Mouse (Mus musculus): ENCODE data around the gene Rprd2.
"Not testable (repeated sequence)": the region's sequence is repeated elsewhere in the genome, so short reads cannot be mapped to it uniquely, and the experiment has no call there.

Rprd2 gene

GRCm38 (mm10) chr3:95818571-95819288, at the start of gene Rprd2:
Rprd2 (minus strand) TSS chr3:95818863.
- DNase-seq (ENCODE audit: low read depth, low spot score), result peak; percentile 72

GRCm38 (mm10) chr3:95867408-95867807, 48.7 kb upstream of the Rprd2 start:
- DNase-seq (ENCODE audit: low read depth, low spot score), result no peak

- DNase-seq (ENCODE audit: low read depth, low spot score), result no peak
Measured at GRCm38 (mm10) chr3:95866071-95866470, 47.4 kb upstream of the Rprd2 start.

GRCm38 (mm10) chr3:95865571-95865970, 46.9 kb upstream of the Rprd2 start:
- no peak for DNase-seq (ENCODE audit: low read depth, low spot score)

- no peak for DNase-seq (ENCODE audit: low read depth, low spot score)
Measured at GRCm38 (mm10) chr3:95865050-95865449, 46.4 kb upstream of the Rprd2 start.

- no peak for DNase-seq (ENCODE audit: low read depth, low spot score)
Measured at GRCm38 (mm10) chr3:95863578-95863977, 44.9 kb upstream of the Rprd2 start.

- peak; percentile 81 for DNase-seq (ENCODE audit: low read depth, low spot score)
Measured at GRCm38 (mm10) chr3:95861796-95862195, 43.1 kb upstream of the Rprd2 start.

- DNase-seq (ENCODE audit: low read depth, low spot score), result no peak
Measured at GRCm38 (mm10) chr3:95861216-95861615, 42.6 kb upstream of the Rprd2 start.

GRCm38 (mm10) chr3:95860323-95860722, 41.7 kb upstream of the Rprd2 start:
- no peak for DNase-seq (ENCODE audit: low read depth, low spot score)

- DNase-seq (ENCODE audit: low read depth, low spot score), result not testable (repeated sequence)
Measured at GRCm38 (mm10) chr3:95858278-95858677, 39.6 kb upstream of the Rprd2 start.

GRCm38 (mm10) chr3:95857050-95857449, 38.4 kb upstream of the Rprd2 start:
- not testable (repeated sequence) for DNase-seq (ENCODE audit: low read depth, low spot score)

- peak; percentile 11 for DNase-seq (ENCODE audit: low read depth, low spot score)
Measured at GRCm38 (mm10) chr3:95856115-95856514, 37.5 kb upstream of the Rprd2 start.

- DNase-seq (ENCODE audit: low read depth, low spot score), result peak; percentile 84
Measured at GRCm38 (mm10) chr3:95855502-95856089, 36.9 kb upstream of the Rprd2 start, which contains the start of gene Prpf3. Prpf3 (minus strand) TSS chr3:95855885.

- DNase-seq (ENCODE audit: low read depth, low spot score), result no peak
Measured at GRCm38 (mm10) chr3:95851317-95851716, 32.7 kb upstream of the Rprd2 start.

- DNase-seq (ENCODE audit: low read depth, low spot score), result no peak
Measured at GRCm38 (mm10) chr3:95850611-95851010, 31.9 kb upstream of the Rprd2 start.

GRCm38 (mm10) chr3:95842503-95843214, 24.0 kb upstream of the Rprd2 start:
- no peak for DNase-seq (ENCODE audit: low read depth, low spot score)

- DNase-seq (ENCODE audit: low read depth, low spot score), result no peak
Measured at GRCm38 (mm10) chr3:95839250-95839649, 20.6 kb upstream of the Rprd2 start.

GRCm38 (mm10) chr3:95829053-95829452, 10.4 kb upstream of the Rprd2 start:
- no peak for DNase-seq (ENCODE audit: low read depth, low spot score)

- DNase-seq (ENCODE audit: low read depth, low spot score), result no peak
Measured at GRCm38 (mm10) chr3:95826275-95826674, 7.6 kb upstream of the Rprd2 start.

GRCm38 (mm10) chr3:95820046-95821010, 1.7 kb upstream of the Rprd2 start:
- no peak for DNase-seq (ENCODE audit: low read depth, low spot score)

GRCm38 (mm10) chr3:95819351-95819985, 805 bp upstream of the Rprd2 start:
- DNase-seq (ENCODE audit: low read depth, low spot score), result peak; percentile 99

All from retina, postnatal 7 days (tissue).